Mouse (Mus musculus): ENCODE results near the gene Prkar2a.

Prkar2a gene

DNA sequence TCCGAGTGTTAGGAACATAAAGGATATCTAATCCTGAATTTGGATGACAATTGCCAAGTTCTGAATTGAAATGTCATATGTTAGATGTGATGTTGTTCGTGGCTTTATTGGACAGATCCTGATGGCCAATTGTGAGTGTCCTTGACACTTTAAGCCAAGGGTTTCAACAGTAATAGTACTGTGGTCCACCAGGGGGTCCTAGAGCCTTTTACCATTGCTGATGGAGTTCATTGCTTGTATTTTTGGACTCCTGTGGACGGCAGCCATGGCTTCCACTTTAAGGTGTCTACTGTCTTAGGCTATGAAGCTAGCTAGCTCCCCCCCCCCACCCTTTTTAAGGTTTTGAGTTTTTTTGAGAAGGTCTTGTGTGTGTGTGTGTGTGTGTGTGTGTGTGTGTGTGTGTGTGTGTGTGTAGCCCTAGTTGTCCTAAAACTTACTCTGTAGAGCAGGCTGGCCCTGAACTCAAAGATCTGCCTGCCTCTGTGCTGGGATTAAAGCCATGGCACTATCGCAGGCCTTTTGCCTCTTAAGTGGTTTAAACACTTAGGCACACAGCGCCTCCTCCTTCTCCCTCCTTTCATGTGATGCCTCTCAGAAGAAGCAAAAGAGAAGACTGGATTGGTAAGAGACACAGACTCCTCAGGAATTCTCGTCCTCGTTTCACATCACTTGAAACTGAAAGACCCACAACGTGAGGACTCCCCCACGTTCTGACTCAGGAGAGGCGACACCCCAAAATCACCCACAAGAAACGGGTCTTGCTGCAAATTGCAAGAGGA lies 63.2 kb downstream of the Prkar2a start:
- no peak for DNase-seq (ENCODE audit: low read depth)

- DNase-seq (ENCODE audit: low read depth): peak; percentile 90
These were observed 64.2 kb downstream of the Prkar2a start for GRCm38 (mm10) chr9:108753326-108753725.

GRCm38 (mm10) chr9:108753976-108754375 lies 64.9 kb downstream of the Prkar2a start:
- no peak for DNase-seq (ENCODE audit: low read depth)

- no peak for DNase-seq (ENCODE audit: low read depth)
These were observed 65.3 kb downstream of the Prkar2a start for GRCm38 (mm10) chr9:108754423-108754822.

DNA sequence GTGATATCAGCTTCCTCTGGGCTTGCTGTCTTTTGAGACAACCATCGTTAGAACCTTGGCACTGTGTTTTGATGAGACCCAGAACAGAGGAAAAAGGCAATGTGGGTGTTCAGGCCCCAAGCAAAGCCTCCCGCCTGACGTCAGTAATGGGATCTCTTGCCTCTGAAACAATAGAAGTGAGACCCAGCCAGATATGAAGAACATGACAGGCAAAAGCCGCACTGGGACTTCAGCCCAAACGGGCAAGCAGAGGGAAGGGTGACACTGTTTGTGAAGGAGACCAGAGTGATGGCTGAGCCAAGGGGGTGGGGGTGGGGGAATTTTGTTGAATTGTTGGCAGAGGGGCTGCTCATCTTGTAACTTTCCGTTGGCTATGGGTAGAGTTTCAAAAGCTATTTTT lies 68.3 kb downstream of the Prkar2a start:
- DNase-seq (ENCODE audit: low read depth): no peak

GRCm38 (mm10) chr9:108759121-108759520 lies 70.0 kb downstream of the Prkar2a start:
- DNase-seq (ENCODE audit: low read depth): no peak

- DNase-seq (ENCODE audit: low read depth): peak; percentile 65
These were observed 70.7 kb downstream of the Prkar2a start for GRCm38 (mm10) chr9:108759805-108760204.

DNA sequence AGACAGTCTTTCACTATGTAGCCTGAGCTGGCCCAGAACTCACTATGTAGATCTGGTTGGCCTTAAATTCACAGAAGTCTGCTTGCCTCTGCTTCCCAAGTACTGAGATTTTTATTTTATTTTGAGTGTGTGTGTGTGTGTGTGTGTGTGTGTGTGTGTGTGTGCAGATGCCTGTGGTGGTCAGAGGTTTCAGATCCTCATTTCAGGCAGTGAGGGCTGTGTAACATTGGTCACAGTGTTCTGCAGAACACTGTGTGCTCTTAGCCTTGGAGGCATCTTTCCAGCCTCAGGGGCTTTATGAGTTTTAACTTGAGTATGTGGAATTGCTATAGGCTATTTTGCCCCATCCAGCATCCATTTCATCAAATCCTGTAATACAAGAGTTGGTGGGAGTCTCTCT lies 72.4 kb downstream of the Prkar2a start:
- no peak for DNase-seq (ENCODE audit: low read depth)

- no peak for DNase-seq (ENCODE audit: low read depth)
These were observed 75.9 kb downstream of the Prkar2a start for GRCm38 (mm10) chr9:108764971-108765370.

GRCm38 (mm10) chr9:108776614-108777013 lies 87.5 kb downstream of the Prkar2a start:
- DNase-seq (ENCODE audit: low read depth): no peak

DNA sequence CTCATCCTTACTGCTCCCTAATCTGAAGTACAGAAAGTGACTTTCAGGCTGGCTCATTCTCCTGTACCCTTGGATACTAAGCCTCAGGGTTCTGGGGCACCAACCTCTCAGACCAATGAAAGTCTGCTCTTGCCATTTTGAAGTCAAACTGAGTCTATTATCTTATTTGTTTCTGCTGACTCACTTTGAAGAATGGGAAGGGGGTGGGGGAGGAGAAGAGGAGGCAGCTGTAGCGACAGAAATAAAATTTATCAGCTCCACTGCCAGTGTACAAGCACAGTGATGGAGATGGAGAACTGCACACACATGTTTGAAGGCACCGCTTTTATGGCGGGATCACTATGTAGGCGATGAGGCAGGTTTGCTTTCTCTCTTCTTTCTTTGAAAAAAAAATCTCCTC lies 88.2 kb downstream of the Prkar2a start:
- DNase-seq (ENCODE audit: low read depth): no peak

- no peak for DNase-seq (ENCODE audit: low read depth)
These were observed 91.8 kb downstream of the Prkar2a start for GRCm38 (mm10) chr9:108780959-108781358.

GRCm38 (mm10) chr9:108781891-108782290 lies 92.8 kb downstream of the Prkar2a start:
- DNase-seq (ENCODE audit: low read depth): no peak

DNA sequence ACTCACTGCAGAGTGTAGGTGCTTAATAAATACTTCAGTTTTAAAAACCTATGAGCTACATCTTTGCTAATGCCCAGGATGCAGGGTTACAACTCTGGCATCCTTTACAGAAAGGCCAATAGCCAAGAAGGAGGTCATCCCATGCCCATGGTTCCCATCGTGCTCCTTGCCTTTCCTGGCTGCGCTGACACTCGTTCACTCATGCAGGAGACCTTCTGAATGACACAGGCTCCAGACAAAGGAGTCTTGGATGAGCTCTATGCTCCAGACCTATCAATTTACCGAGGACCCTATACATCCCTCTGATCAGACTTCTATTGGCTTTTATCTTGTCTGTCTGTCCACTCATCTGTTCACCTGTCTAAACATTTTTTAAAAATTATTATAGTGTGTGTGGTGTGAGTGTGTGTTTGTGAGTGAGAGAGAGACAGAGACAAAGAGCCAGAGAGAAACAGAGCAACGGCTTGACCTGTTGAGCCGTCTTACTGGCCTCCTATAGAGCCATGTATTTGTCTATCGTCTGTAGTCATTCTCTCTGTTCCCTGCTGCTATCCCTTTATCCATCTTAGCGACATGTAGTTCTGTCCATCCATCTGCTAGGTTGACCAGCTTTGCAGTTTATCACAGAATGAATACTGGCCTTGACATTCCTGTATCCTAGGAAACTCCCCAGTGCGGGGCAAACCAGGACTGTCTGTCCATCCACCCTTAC lies 93.9 kb downstream of the Prkar2a start:
- DNase-seq (ENCODE audit: low read depth): no peak

DNA sequence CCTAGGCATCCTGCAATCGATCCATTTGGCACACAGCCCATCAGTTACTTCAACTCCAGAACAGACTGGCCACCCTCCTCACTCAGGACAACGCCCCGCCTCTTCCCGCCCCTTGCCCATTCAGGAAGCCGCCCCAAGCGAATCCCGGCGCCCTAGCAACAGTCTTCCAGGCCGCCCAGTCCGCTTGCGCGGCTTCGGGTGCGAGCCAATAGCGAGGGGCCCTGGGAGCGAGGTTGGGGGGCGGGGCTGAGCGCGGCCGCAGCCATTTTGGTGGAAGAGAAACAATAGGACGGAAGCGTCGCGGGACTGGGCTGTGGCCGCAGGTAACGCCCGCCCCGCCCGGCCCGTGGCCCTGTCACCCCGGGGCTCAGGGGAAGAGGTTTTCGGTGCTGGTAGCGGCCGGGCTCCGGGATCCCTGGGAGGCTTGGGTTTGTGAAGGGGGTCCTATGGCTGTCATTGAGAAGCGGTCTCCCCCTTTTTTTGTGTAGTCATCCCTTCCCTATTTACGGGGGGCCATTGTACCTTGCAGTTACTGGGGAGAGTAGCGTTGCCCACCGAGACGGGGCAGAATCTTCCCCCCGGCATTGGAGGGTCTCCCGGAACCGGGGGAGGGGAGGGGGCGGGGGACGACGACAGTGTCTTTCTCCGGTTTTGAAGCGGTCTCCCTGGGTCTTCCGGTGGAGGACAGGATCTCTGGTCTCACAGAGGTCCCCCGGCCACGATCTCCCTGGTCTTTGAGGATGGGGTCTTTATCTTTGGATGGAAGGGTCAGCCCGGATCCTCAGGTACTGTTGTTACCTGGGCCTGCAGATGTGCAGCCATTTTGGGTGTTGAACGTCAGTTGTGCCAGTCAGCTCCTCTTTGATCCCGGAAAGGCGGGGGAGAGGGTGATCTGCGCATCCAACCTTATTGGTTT lies 94.7 kb downstream of the Prkar2a start, which contains the start of gene Ip6k2:
TSS of gene Ip6k2 (plus strand) at position 249 of the 916 bp plus-strand sequence.
- DNase-seq (ENCODE audit: low read depth): peak; percentile 95

GRCm38 (mm10) chr9:108785416-108785815 lies 96.3 kb downstream of the Prkar2a start:
- DNase-seq (ENCODE audit: low read depth): no peak

DNA sequence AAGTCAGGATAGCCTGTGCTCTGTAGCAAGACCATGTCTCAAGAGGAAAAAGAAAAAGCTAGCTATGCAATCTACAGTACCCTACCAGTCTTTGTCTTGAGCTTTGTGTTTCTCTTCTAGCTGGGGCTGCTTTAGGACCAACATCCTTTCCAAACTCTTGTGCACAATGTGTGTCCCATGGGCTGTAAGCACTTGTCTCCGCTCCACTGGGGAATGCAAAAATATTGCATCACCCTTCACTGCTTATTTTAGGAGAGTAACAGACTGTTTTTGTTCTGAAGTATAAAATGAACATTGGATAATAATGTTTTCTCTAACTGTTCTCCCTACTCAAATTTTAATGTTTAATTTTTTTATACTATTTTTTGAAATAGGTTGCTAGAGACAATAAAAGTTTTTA lies 97.4 kb downstream of the Prkar2a start:
- DNase-seq (ENCODE audit: low read depth): no peak

GRCm38 (mm10) chr9:108787080-108787479 lies 98.0 kb downstream of the Prkar2a start:
- no peak for DNase-seq (ENCODE audit: low read depth)

- DNase-seq (ENCODE audit: low read depth): no peak
These were observed 99.6 kb downstream of the Prkar2a start for GRCm38 (mm10) chr9:108788713-108789112.

- DNase-seq (ENCODE audit: low read depth): no peak
These were observed 103.2 kb downstream of the Prkar2a start for GRCm38 (mm10) chr9:108792307-108792706.

DNA sequence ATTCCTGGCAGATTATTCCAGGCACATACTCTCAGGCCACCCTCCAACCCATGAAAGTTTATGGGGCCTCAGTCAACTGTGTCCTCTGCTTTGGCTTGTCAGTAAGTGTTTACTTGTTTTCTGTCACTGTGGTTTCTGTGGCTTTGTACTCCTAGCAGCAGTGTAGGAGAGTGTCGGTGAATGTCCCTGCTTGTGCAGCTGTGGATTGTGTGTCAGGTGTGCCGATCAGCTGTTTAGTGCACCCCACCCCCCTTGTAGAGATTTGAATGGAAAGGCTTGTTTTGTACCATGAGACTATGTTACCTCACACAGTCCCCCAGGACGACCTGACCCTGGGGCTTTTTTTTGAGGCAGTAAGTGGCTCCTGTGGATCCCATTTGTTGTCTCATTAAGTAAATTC lies 103.6 kb downstream of the Prkar2a start:
- DNase-seq (ENCODE audit: low read depth): no peak

GRCm38 (mm10) chr9:108795281-108795680 lies 106.2 kb downstream of the Prkar2a start:
- DNase-seq (ENCODE audit: low read depth): no peak
